Mouse (Mus musculus) ES-CJ7 (cell line): Measurements from ENCODE around the gene Cd19.

Experiments
- DNase-seq: peaks from one replicate; pipeline ENCODE4 v3.0.0; 2011; ENCODE audit warnings: low read depth, low spot score

Gene Cd19

GRCm38 (mm10) chr7:126388185-126388584 lies 26.5 kb downstream of the Cd19 start:
- DNase-seq, result peak; percentile 53

- no peak for DNase-seq
These were observed 31.1 kb downstream of the Cd19 start for GRCm38 (mm10) chr7:126383565-126383964.

- DNase-seq, result peak; percentile 97
These were observed 37.2 kb downstream of the Cd19 start, which contains the start of gene Spns1 for GRCm38 (mm10) chr7:126377278-126378158. Gene Spns1, minus strand, starts transcription at chr7:126377450.

GRCm38 (mm10) chr7:126376903-126377277 lies 37.8 kb downstream of the Cd19 start:
- no peak for DNase-seq

- DNase-seq, result peak; percentile 49
These were observed 39.7 kb downstream of the Cd19 start for GRCm38 (mm10) chr7:126375012-126375411.

- DNase-seq, result no peak
These were observed 40.2 kb downstream of the Cd19 start for GRCm38 (mm10) chr7:126374526-126374925.

- DNase-seq, result no peak
These were observed 41.7 kb downstream of the Cd19 start for GRCm38 (mm10) chr7:126373007-126373406.

GRCm38 (mm10) chr7:126369393-126369792 lies 45.3 kb downstream of the Cd19 start, which contains the start of gene Lat:
Gene Lat, minus strand, starts transcription at chr7:126369570.
- no peak for DNase-seq

GRCm38 (mm10) chr7:126368367-126368766 lies 46.3 kb downstream of the Cd19 start:
- DNase-seq, result no peak

GRCm38 (mm10) chr7:126367636-126368035 lies 47.1 kb downstream of the Cd19 start:
- no peak for DNase-seq

GRCm38 (mm10) chr7:126363038-126363437 lies 51.7 kb downstream of the Cd19 start:
- no peak for DNase-seq

- DNase-seq, result peak; percentile 57
These were observed 55.6 kb downstream of the Cd19 start for GRCm38 (mm10) chr7:126359049-126359448.
